Mouse (Mus musculus) bone marrow, adult 2 months (tissue): ENCODE measurements around the gene AU018091. TPM values are rescaled to one million over a fixed set of nuclear protein-coding genes. Genes with fewer than 3 reads are reported as not detected.
"Not testable (repeated sequence)": the region's sequence is repeated elsewhere in the genome, so short reads cannot be mapped to it uniquely, and the experiment has no call there.

ENCODE experiments used
- H3K27ac ChIP-seq: fragments of 200-500 bp; 2 replicates; pipeline ENCODE4 v1.5.1; 2012; ENCODE audit warnings: low read depth, mild to moderate bottlenecking, control low read depth, inconsistent platforms, low read length; ENCODE audit not compliant: control insufficient read depth, poor library complexity, insufficient read depth
- H3K4me1 ChIP-seq: fragments of 200-500 bp; 2 replicates; pipeline ENCODE4 v1.6.1; 2011; ENCODE audit warnings: low read length; ENCODE audit not compliant: control insufficient read depth, insufficient read depth
- H3K4me3 ChIP-seq: fragments of 200-500 bp; replicated peaks from 2 replicates; pipeline ENCODE3; 2011; ENCODE audit warnings: mild to moderate bottlenecking, low read depth, low read length, control low read depth; ENCODE audit not compliant: control insufficient read depth
- CTCF ChIP-seq: fragments of 200-500 bp; IDR thresholded peaks from 2 replicates; pipeline ENCODE4 v1.5.1; 2011; ENCODE audit warnings: low read length, control low read depth; ENCODE audit not compliant: control insufficient read depth, insufficient read depth
- POLR2A ChIP-seq: fragments of 200-500 bp; IDR thresholded peaks from 2 replicates; pipeline ENCODE4 v1.6.1; 2011; ENCODE audit warnings: low read depth, mild to moderate bottlenecking, control low read depth, low read length, borderline replicate concordance; ENCODE audit not compliant: control insufficient read depth
- WGBS: fragments of 180-500 bp; shearing (Covaris S2); methylation state at CpG from one replicate; pipeline ENCODE4 v1.1.7; 2018; 5-methylcytosine and 5-hydroxymethylcytosine counted together
- polyA plus RNA-seq: library from polyadenylated mRNA; stranded (reverse); fragments of >200 nt; gene quantifications from 2 replicates; pipeline ENCODE4 v1.2.4, GENCODE M21; 2011; ENCODE audit warnings: low replicate concordance; ENCODE audit not compliant: missing spikeins, insufficient read depth, insufficient read length

The AU018091 gene
- polyA plus RNA-seq, 1 experiment: 5.3 TPM

- WGBS: 65% methylated on average over 1 of the region's 1 CpGs
- Histone ChIP-seq H3K4me1 (no peaks in the 10 kb centered on the region), H3K27ac (no peak overlapping the region), H3K4me3 (no peak overlapping the region)
- TF ChIP-seq CTCF: no peak
- no peak for TF ChIP-seq POLR2A
Observed at GRCm38 (mm10) chr7:3150376-3150775, 18.6 kb downstream of the AU018091 start.

DNA sequence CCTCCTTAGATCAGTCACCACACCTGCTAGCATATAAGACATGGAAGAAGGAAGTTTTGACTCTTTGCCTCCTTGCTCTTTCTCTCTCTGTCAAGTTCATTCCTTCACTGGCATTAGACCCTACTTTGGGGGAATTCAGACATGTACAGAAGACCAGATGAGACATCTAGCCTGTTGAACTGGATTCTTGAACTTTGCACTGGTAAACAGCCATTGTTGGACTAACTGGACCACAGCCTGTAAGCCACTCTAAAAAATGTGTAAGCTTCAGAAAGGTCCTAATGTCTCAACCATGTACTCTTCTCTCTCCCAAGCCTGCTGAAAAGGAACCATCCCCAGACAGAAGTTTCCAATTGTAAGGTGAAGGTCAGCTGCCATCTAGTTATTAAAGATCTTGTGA is 22.9 kb downstream of the AU018091 start:
- no peak overlapping the region for H3K4me3 ChIP-seq
- no peak overlapping the region for H3K27ac ChIP-seq
- H3K4me1 ChIP-seq: no peaks in the 10 kb centered on the region
- TF ChIP-seq CTCF: no peak
- TF ChIP-seq POLR2A: no peak

GRCm38 (mm10) chr7:3143329-3143728 is 25.7 kb downstream of the AU018091 start:
- WGBS: 15% methylated on average over 1 of the region's 1 CpGs
- no peak overlapping the region for H3K4me3 ChIP-seq
- H3K27ac ChIP-seq: no peak overlapping the region
- H3K4me1 ChIP-seq: no peaks in the 10 kb centered on the region
- no peak for TF ChIP-seq POLR2A
- no peak for TF ChIP-seq CTCF

DNA sequence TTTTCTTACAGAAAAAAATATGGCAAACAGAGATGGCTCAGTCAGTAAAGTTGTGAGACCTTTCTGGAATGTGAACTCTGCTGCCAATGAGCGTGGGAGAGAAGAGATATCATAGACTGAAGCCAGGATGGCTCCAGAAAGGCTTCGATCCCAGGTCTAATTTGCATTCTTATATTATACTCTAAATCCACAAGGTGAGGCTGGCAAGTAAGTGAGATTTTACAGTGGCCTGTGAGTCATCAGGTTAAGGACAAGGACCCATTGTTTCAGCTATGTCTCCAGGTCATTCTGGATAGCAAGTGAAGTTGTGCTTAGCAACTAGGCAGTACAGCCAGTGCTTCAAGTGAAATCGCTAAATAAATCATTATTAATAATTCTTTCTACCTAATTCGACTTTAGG is 33.4 kb downstream of the AU018091 start:
- WGBS: 67% methylated on average over 4 of the region's 4 CpGs
- Histone ChIP-seq H3K4me3 (no peak overlapping the region), H3K4me1 (no peaks in the 10 kb centered on the region), H3K27ac (no peak overlapping the region)
- TF ChIP-seq POLR2A: no peak
- TF ChIP-seq CTCF: no peak

- 58% methylated on average over 1 of the region's 1 CpGs for WGBS
- no peak overlapping the region for H3K4me3 ChIP-seq
Observed at GRCm38 (mm10) chr7:3134654-3135053, 34.3 kb downstream of the AU018091 start.

DNA sequence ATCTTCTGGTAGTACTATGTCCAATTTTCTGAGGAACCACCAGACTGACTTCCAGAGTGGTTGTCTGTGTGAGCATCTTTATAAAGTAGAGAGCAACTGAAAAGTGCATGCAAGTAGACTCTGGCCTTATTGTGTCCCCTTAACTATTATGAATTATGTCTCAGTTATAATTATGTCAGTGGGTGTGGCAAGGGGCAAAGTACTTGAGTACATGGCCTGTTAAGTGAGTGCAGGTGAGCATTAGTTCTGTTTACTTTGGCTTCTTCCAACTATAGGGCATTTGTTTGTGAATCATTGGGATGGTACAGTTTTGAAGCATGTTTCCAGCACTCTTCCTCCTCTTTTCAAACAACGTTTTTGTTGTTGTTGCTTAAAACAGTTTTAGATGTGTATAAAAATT is 38.7 kb downstream of the AU018091 start:
- no peak overlapping the region for H3K27ac ChIP-seq
- WGBS: 53% methylated on average over 1 of the region's 1 CpGs
- no peak overlapping the region for H3K4me3 ChIP-seq
- H3K4me1 ChIP-seq: no peaks in the 10 kb centered on the region
- no peak for TF ChIP-seq POLR2A
- no peak for TF ChIP-seq CTCF

More at GRCm38 (mm10) chr7:3134654-3135053, 34.3 kb downstream of the AU018091 start:
- Histone ChIP-seq H3K27ac (no peak overlapping the region), H3K4me1 (no peaks in the 10 kb centered on the region)
- no peak for TF ChIP-seq POLR2A
- no peak for TF ChIP-seq CTCF

DNA sequence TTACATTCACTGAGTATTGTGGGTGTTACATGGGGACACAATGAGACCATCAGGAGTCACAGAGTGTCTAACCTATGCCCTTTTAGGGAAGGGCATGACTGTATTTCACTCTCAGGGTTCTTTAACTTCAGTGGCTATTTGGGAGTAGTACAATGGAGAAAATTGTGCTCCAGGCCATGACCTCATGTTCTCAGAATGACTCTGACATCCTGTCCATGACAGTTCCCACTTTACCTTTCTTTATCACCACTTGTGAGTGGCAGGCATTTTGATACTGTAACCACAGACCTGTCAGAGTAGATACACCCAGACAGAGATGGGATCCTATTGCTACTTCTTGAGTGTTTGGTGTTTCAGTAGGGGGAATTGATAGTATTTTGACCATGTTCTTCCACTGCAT is 40.4 kb downstream of the AU018091 start:
- not testable (repeated sequence) for H3K4me1 ChIP-seq, H3K4me3 ChIP-seq, H3K27ac ChIP-seq

- H3K4me1 ChIP-seq, H3K27ac ChIP-seq, H3K4me3 ChIP-seq: not testable (repeated sequence)
- whole genome bisulfite sequencing: no CpG with 5 or more reads among the region's 6 CpGs
Observed at GRCm38 (mm10) chr7:3111193-3111592, 57.8 kb downstream of the AU018091 start.

GRCm38 (mm10) chr7:3106516-3107077 is 62.4 kb downstream of the AU018091 start:
- WGBS: 62% methylated on average over 13 of the region's 13 CpGs

More at GRCm38 (mm10) chr7:3106516-3107077, 62.4 kb downstream of the AU018091 start:
- H3K4me1 ChIP-seq, H3K27ac ChIP-seq, H3K4me3 ChIP-seq: not testable (repeated sequence)

Other genes starting within 250 kb of the AU018091 start
- 1.2 and 7.9 TPM in 2 replicates for gene Nlrp12, start 80.5 kb upstream of the AU018091 start, polyA plus RNA-seq
- gene Myadm, start 119.9 kb upstream of the AU018091 start, polyA plus RNA-seq: 8.6 and 19.7 TPM in 2 replicates
- gene Prkcg, start 120.0 kb upstream of the AU018091 start, polyA plus RNA-seq: 1.1 and 3.2 TPM in 2 replicates
- gene Cacng7, start 163.8 kb upstream of the AU018091 start, polyA plus RNA-seq: 0.74 and 2.0 TPM in 2 replicates
- not detected in 2 replicates for gene Cacng8, start 221.5 kb upstream of the AU018091 start, polyA plus RNA-seq